Mouse (Mus musculus) lung, embryonic 14.5 days (tissue): ENCODE results near the gene Rere. TPM values are rescaled to one million over a fixed set of nuclear protein-coding genes. Genes with fewer than 3 reads are reported as not detected.

Source experiments
- ATAC-seq: fragments of 200-750 bp; cut with Nextera tagmentation; 2 replicates; pipeline ENCODE4 v1.8.0; 2017; ENCODE audit warnings: mild to moderate bottlenecking, moderate TSS enrichment, moderate library complexity; ENCODE audit not compliant: insufficient read depth
- DNase-seq: peaks from one replicate; pipeline ENCODE4 v3.0.0-alpha.2; 2015
- H3K27ac ChIP-seq: fragments of 300-500 bp; sonication (generic); 2 replicates; pipeline ENCODE4 v1.5.1; 2014; ENCODE audit warnings: low read depth, mild to moderate bottlenecking, moderate library complexity
- H3K27me3 ChIP-seq: fragments of 300-500 bp; sonication (generic); 2 replicates; pipeline ENCODE4 v1.6.1; 2014; ENCODE audit warnings: low read length, control low read depth; ENCODE audit not compliant: insufficient read depth
- H3K36me3 ChIP-seq: fragments of 300-500 bp; sonication (generic); 2 replicates; pipeline ENCODE4 v1.6.1; 2014; ENCODE audit warnings: control low read depth; ENCODE audit not compliant: insufficient read depth
- H3K4me1 ChIP-seq: fragments of 300-500 bp; sonication (generic); 2 replicates; pipeline ENCODE4 v1.6.1; 2014; ENCODE audit warnings: antibody characterized with exemption, control low read depth; ENCODE audit not compliant: insufficient read depth
- H3K4me2 ChIP-seq: fragments of 300-500 bp; sonication (generic); 2 replicates; pipeline ENCODE4 v1.6.1; 2014; ENCODE audit warnings: mild to moderate bottlenecking
- H3K4me3 ChIP-seq: fragments of 300-500 bp; sonication (generic); 2 replicates; pipeline ENCODE4 v1.5.1; 2014; ENCODE audit warnings: low read depth, low read length
- H3K9ac ChIP-seq: fragments of 300-500 bp; sonication (generic); 2 replicates; pipeline ENCODE4 v1.6.1; 2014
- H3K9me3 ChIP-seq: fragments of 300-500 bp; sonication (generic); 2 replicates; pipeline ENCODE4 v1.6.1; 2016; ENCODE audit warnings: low read depth, low read length, control low read depth
- CTCF ChIP-seq: IDR thresholded peaks from 2 replicates; pipeline ENCODE4 v1.5.1; 2016; ENCODE audit warnings: antibody characterized with exemption, low read depth
- WGBS: fragments of 180-500 bp; shearing (Covaris S2); extraction: QIAGEN DNeasy Blood & Tissue Kit; methylation state at CpG from one replicate; pipeline ENCODE4 v1.1.7; 2014; 5-methylcytosine and 5-hydroxymethylcytosine counted together
- polyA plus RNA-seq: library from polyadenylated mRNA; unstranded; fragments of >200 nt; fragmentation: Nextera tagmentation; extraction: Ambion mirVana; gene quantifications from 2 replicates; pipeline ENCODE4 v1.2.1, GENCODE M21; 2014

Gene Rere
- polyA plus RNA-seq, 1 experiment from 2014 or later = 41.5 TPM

- peak overlapping the region; percentile 78 for H3K4me2 ChIP-seq
- peak overlapping the region; percentile 93 for H3K9ac ChIP-seq
- peaks cover 23% of the 10 kb centered on the region for H3K4me1 ChIP-seq
- TF ChIP-seq CTCF = no peak
- ATAC-seq = no peak
- DNase-seq = no peak
- no peak overlapping the region for H3K27ac ChIP-seq
- 28% methylated on average over 2 of the region's 2 CpGs for WGBS
- no peaks in the 10 kb centered on the region for H3K27me3 ChIP-seq
- H3K36me3 ChIP-seq = peaks cover 20% of the 10 kb centered on the region
- peak overlapping the region; percentile 85 for H3K4me3 ChIP-seq
- no peaks in the 10 kb centered on the region for H3K9me3 ChIP-seq
Observed at GRCm38 (mm10) chr4:150570793-150571192, 289.3 kb downstream of the Rere start.

- 48% methylated on average over 7 of the region's 7 CpGs for WGBS
- Histone ChIP-seq H3K36me3 (peaks cover 25% of the 10 kb centered on the region), H3K9ac (no peak overlapping the region; the same call in 1 of the 2 replicates), H3K27ac (0 out of 2 replicates have a peak overlapping the region, but pooled peaks have one; percentile 30), H3K27me3 (no peaks in the 10 kb centered on the region), H3K4me2 (peak overlapping the region; percentile 15; the same call in 1 of the 2 replicates), H3K4me3 (no peak overlapping the region), H3K4me1 (peaks cover 27% of the 10 kb centered on the region), H3K9me3 (no peaks in the 10 kb centered on the region)
- DNase-seq (no peak), ATAC-seq (no peak)
- no peak for TF ChIP-seq CTCF
Observed at GRCm38 (mm10) chr4:150572104-150572691, 290.8 kb downstream of the Rere start.

GRCm38 (mm10) chr4:150572938-150573337 lies 291.5 kb downstream of the Rere start:
- H3K4me2 ChIP-seq = no peak overlapping the region
- no peak for ATAC-seq
- H3K27me3 ChIP-seq = no peaks in the 10 kb centered on the region
- H3K36me3 ChIP-seq = peaks cover 30% of the 10 kb centered on the region
- DNase-seq = no peak
- H3K9ac ChIP-seq = no peak overlapping the region
- H3K4me1 ChIP-seq = peaks cover 27% of the 10 kb centered on the region
- no peak overlapping the region for H3K4me3 ChIP-seq
- H3K27ac ChIP-seq = no peak overlapping the region
- no peak for TF ChIP-seq CTCF
- WGBS = 90% methylated on average over 4 of the region's 4 CpGs
- no peaks in the 10 kb centered on the region for H3K9me3 ChIP-seq

- H3K4me1 ChIP-seq = peaks cover 24% of the 10 kb centered on the region
Observed at GRCm38 (mm10) chr4:150575363-150576092, 294.1 kb downstream of the Rere start.

GRCm38 (mm10) chr4:150576339-150576738 lies 294.9 kb downstream of the Rere start:
- TF ChIP-seq CTCF = no peak
- no peak overlapping the region for H3K4me2 ChIP-seq
- DNase-seq (no peak), ATAC-seq (no peak)
- H3K27me3 ChIP-seq = no peaks in the 10 kb centered on the region
- no peak overlapping the region for H3K4me3 ChIP-seq
- WGBS = 37% methylated on average over 3 of the region's 3 CpGs
- peaks cover 20% of the 10 kb centered on the region for H3K4me1 ChIP-seq
- H3K9ac ChIP-seq = no peak overlapping the region
- no peaks in the 10 kb centered on the region for H3K9me3 ChIP-seq
- H3K27ac ChIP-seq = no peak overlapping the region
- peaks cover 33% of the 10 kb centered on the region for H3K36me3 ChIP-seq

More at GRCm38 (mm10) chr4:150575363-150576092, 294.1 kb downstream of the Rere start:
- H3K4me2 ChIP-seq = no peak overlapping the region
- no peak overlapping the region for H3K9ac ChIP-seq
- no peak overlapping the region for H3K4me3 ChIP-seq
- no peaks in the 10 kb centered on the region for H3K27me3 ChIP-seq
- H3K27ac ChIP-seq = no peak overlapping the region
- peaks cover 33% of the 10 kb centered on the region for H3K36me3 ChIP-seq
- 0 out of 2 replicates have a peak, but pooled peaks have one; percentile 4 for TF ChIP-seq CTCF
- no peaks in the 10 kb centered on the region for H3K9me3 ChIP-seq
- DNase-seq (no peak), ATAC-seq (peak; percentile 16; the same call in 1 of the 2 replicates)
- 33% methylated on average over 3 of the region's 3 CpGs for WGBS

GRCm38 (mm10) chr4:150578021-150578420 lies 296.6 kb downstream of the Rere start:
- H3K27me3 ChIP-seq = no peaks in the 10 kb centered on the region
- H3K27ac ChIP-seq = no peak overlapping the region
- no peak for TF ChIP-seq CTCF
- DNase-seq (no peak), ATAC-seq (no peak)
- no peaks in the 10 kb centered on the region for H3K9me3 ChIP-seq
- H3K4me2 ChIP-seq = no peak overlapping the region
- no peak overlapping the region for H3K4me3 ChIP-seq
- H3K36me3 ChIP-seq = peaks cover 20% of the 10 kb centered on the region; the same call in 1 of the 2 replicates
- WGBS = 86% methylated on average over 3 of the region's 3 CpGs
- H3K9ac ChIP-seq = no peak overlapping the region
- H3K4me1 ChIP-seq = peaks cover 30% of the 10 kb centered on the region

- TF ChIP-seq CTCF = no peak
- Histone ChIP-seq H3K27ac (peak overlapping the region; percentile 97), H3K27me3 (no peaks in the 10 kb centered on the region), H3K9me3 (no peaks in the 10 kb centered on the region), H3K36me3 (0 out of 2 replicates have a peak, but pooled peaks cover 8% of the 10 kb centered on the region), H3K4me1 (peaks cover 40% of the 10 kb centered on the region), H3K9ac (no peak overlapping the region), H3K4me2 (no peak overlapping the region), H3K4me3 (no peak overlapping the region)
- DNase-seq (no peak), ATAC-seq (no peak)
- WGBS = 45% methylated on average over 10 of the region's 10 CpGs
Observed at GRCm38 (mm10) chr4:150581931-150582723, 300.7 kb downstream of the Rere start.
